In the genomic region with DNA sequence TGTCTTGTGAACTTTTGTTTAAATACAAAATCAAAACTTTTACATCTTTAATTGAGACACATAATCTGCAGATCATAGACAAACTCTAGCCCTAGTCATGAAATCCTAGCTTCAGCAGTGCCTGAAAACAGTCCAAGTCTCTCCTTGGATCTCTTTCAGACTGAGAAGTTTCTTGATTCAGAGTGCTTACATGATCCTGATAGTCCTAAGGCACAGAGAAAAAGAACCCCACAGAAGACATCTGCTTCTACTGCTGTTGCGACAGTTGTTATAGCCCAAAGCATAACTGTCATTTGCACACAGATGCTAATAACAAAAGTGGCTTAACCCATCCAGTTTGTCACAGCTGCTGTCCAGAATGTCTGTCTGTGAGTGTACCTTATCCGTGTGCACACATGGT, we compare ENCODE assay signal across 19 mouse cellular contexts. TPM values are rescaled to one million over a fixed set of nuclear protein-coding genes. Genes with fewer than 3 reads are reported as not detected.
DNase-seq lines count a peak whose midpoint lies in the region; ATAC-seq and TF ChIP-seq lines count a peak whose summit lies in the region.
"Had no signal": no experiment of that assay in that cellular context is flagged by ENCODE, and none has a peak within 500 bp of the region (broad histone marks: within the 10 kb centered on the region; RNA-seq: fewer than 3 reads in every experiment).

No protein-coding gene starts in this region.

- no peaks in the 10 kb centered on the region for H3K27me3 ChIP-seq in embryonic facial prominence, embryonic 13.5 days
- H3K27me3 ChIP-seq in embryonic facial prominence, embryonic 10.5 days (replicated peaks; ENCODE audit: low read depth, poor library complexity, severe bottlenecking), result no peaks in the 10 kb centered on the region
- no peaks in the 10 kb centered on the region for H3K27me3 ChIP-seq in limb, embryonic 14.5 days (ENCODE audit: control insufficient read depth, insufficient read depth, low read length)
- no peaks in the 10 kb centered on the region for H3K27me3 ChIP-seq in limb, embryonic 10.5 days (ENCODE audit: low read depth, poor library complexity, severe bottlenecking)
- no peaks in the 10 kb centered on the region for H3K27me3 ChIP-seq in stomach, embryonic 14.5 days (ENCODE audit: control insufficient read depth, insufficient read depth, low read length)

- H3K36me3 ChIP-seq in embryonic facial prominence, embryonic 13.5 days, result no peaks in the 10 kb centered on the region
- H3K36me3 ChIP-seq in embryonic facial prominence, embryonic 10.5 days (replicated peaks), result no peaks in the 10 kb centered on the region
- no peaks in the 10 kb centered on the region for H3K36me3 ChIP-seq in limb, embryonic 14.5 days (ENCODE audit: control insufficient read depth, insufficient read depth, low read length)
- no peaks in the 10 kb centered on the region for H3K36me3 ChIP-seq in limb, embryonic 10.5 days
- H3K36me3 ChIP-seq in stomach, embryonic 14.5 days (ENCODE audit: control insufficient read depth, insufficient read depth, low read length), result no peaks in the 10 kb centered on the region

- TF ChIP-seq POLR2A in limb, embryonic 14.5 days (IDR thresholded peaks at IDR 0.05; ENCODE audit: borderline replicate concordance, extremely low read depth, insufficient read depth, insufficient read length), result no peak

- H3K4me2 ChIP-seq in embryonic facial prominence, embryonic 13.5 days, result no peak overlapping the region
- no peak overlapping the region for H3K4me2 ChIP-seq in limb, embryonic 14.5 days (replicated peaks; ENCODE audit: low read depth, low read length, severe bottlenecking)
- no peak overlapping the region for H3K4me2 ChIP-seq in stomach, embryonic 14.5 days (replicated peaks; ENCODE audit: low read depth, low read length)

- peaks cover 13% of the 10 kb centered on the region for H3K4me1 ChIP-seq in embryonic facial prominence, embryonic 13.5 days
- H3K4me1 ChIP-seq in embryonic facial prominence, embryonic 10.5 days, result peaks cover 35% of the 10 kb centered on the region
- H3K4me1 ChIP-seq in limb, embryonic 14.5 days (ENCODE audit: control insufficient read depth, insufficient read depth, low read length), result 0 out of 2 replicates have a peak, but pooled peaks cover 2% of the 10 kb centered on the region
- H3K4me1 ChIP-seq in limb, embryonic 10.5 days, result peaks cover 9% of the 10 kb centered on the region; the same call in 1 of the 2 replicates
- H3K4me1 ChIP-seq in stomach, embryonic 14.5 days (ENCODE audit: control insufficient read depth, insufficient read depth, low read length), result no peaks in the 10 kb centered on the region

- no peak overlapping the region for H3K4me3 ChIP-seq in embryonic facial prominence, embryonic 13.5 days
- H3K4me3 ChIP-seq in embryonic facial prominence, embryonic 10.5 days, result no peak overlapping the region
- H3K4me3 ChIP-seq in limb, embryonic 14.5 days (replicated peaks; ENCODE audit: low read length), result no peak overlapping the region
- H3K4me3 ChIP-seq in limb, embryonic 10.5 days, result no peak overlapping the region
- H3K4me3 ChIP-seq in stomach, embryonic 14.5 days (ENCODE audit: low read depth, low read length), result no peak overlapping the region
- H3K4me3 ChIP-seq: hindbrain, embryonic 10.5 days; midbrain, embryonic 10.5 days had no signal

- 61% methylated on average over 2 of the region's 2 CpGs for WGBS in embryonic facial prominence, embryonic 13.5 days
- 85% methylated on average over 2 of the region's 2 CpGs for WGBS in embryonic facial prominence, embryonic 10.5 days
- WGBS in limb, embryonic 14.5 days, result 75% methylated on average over 2 of the region's 2 CpGs
- 88% methylated on average over 2 of the region's 2 CpGs for WGBS in limb, embryonic 10.5 days
- WGBS in stomach, embryonic 14.5 days, result 52% methylated on average over 2 of the region's 2 CpGs

- DNase-seq in embryonic facial prominence, embryonic 10.5 days (ENCODE audit: low spot score), result no peak
- peak; percentile 88 for DNase-seq in heart, adult 11 months
- DNase-seq in heart, postnatal 25 days (ENCODE audit: low spot score), result no peak
- peak; percentile 11 for DNase-seq in limb, embryonic 14.5 days (ENCODE audit: low spot score)
- no peak for DNase-seq in limb, embryonic 10.5 days (ENCODE audit: low spot score)
- DNase-seq: cerebellum, postnatal 14 days; gastrocnemius, postnatal 25 days; kidney, adult 8-10 months; kidney, postnatal 36 days; lung, adult 18-20 months; lung, postnatal 36 days had no signal

- H3K9me3 ChIP-seq in embryonic facial prominence, embryonic 13.5 days, result no peaks in the 10 kb centered on the region
- no peaks in the 10 kb centered on the region for H3K9me3 ChIP-seq in embryonic facial prominence, embryonic 10.5 days
- H3K9me3 ChIP-seq in limb, embryonic 14.5 days (ENCODE audit: control insufficient read depth, low read length), result no peaks in the 10 kb centered on the region
- no peaks in the 10 kb centered on the region for H3K9me3 ChIP-seq in limb, embryonic 10.5 days (replicated peaks)
- H3K9me3 ChIP-seq in stomach, embryonic 14.5 days (ENCODE audit: control insufficient read depth, low read depth, low read length), result no peaks in the 10 kb centered on the region
- H3K9me3 ChIP-seq: hindbrain, embryonic 10.5 days; midbrain, embryonic 10.5 days had no signal

- ATAC-seq in embryonic facial prominence, embryonic 13.5 days (ENCODE audit: insufficient number of reproducible peaks, insufficient read depth, low FRiP score, low TSS enrichment, low read depth), result no peak
- no peak for ATAC-seq in limb, embryonic 14.5 days (ENCODE audit: low FRiP score, low read depth)
- ATAC-seq in stomach, embryonic 14.5 days (ENCODE audit: insufficient number of reproducible peaks, insufficient read depth, low FRiP score, low read depth), result no peak
- ATAC-seq in megakaryocyte-erythroid progenitor cell, adult 5-6 weeks (replicated peaks; ENCODE audit: low FRiP score, low TSS enrichment, poor library complexity, severe bottlenecking), result no peak

- H3K9ac ChIP-seq in embryonic facial prominence, embryonic 13.5 days, result no peak overlapping the region
- no peak overlapping the region for H3K9ac ChIP-seq in limb, embryonic 14.5 days (ENCODE audit: low read depth, low read length, severe bottlenecking)
- H3K9ac ChIP-seq in stomach, embryonic 14.5 days (replicated peaks; ENCODE audit: low read depth, low read length), result no peak overlapping the region

- H3K27ac ChIP-seq in embryonic facial prominence, embryonic 13.5 days, result 0 out of 2 replicates have a peak overlapping the region, but pooled peaks have one; percentile 11
- H3K27ac ChIP-seq in embryonic facial prominence, embryonic 10.5 days (replicated peaks), result no peak overlapping the region
- H3K27ac ChIP-seq in limb, embryonic 14.5 days (replicated peaks; ENCODE audit: low read depth, low read length), result no peak overlapping the region
- no peak overlapping the region for H3K27ac ChIP-seq in limb, embryonic 10.5 days
- H3K27ac ChIP-seq in stomach, embryonic 14.5 days (ENCODE audit: low read length), result peak overlapping the region; percentile 10; the same call in 1 of the 2 replicates
- H3K27ac ChIP-seq: hindbrain, embryonic 10.5 days had no signal

- intact Hi-C loops in heart, postnatal 25 days (cut with DNase I), result no loop called here

RNA-seq across cellular contexts. Expression of gene Tigit, which starts 38.7 kb away (rescaled TPM):
- not detected in 2 replicates for polyA plus RNA-seq in embryonic facial prominence, embryonic 13.5 days (2015; fragmentation: Nextera tagmentation; extraction: Ambion mirVana)
- not detected in 2 replicates for polyA plus RNA-seq in embryonic facial prominence, embryonic 10.5 days (2016; fragmentation: Nextera tagmentation; extraction: Ambion mirVana)
- total RNA-seq in heart, postnatal 25 days (2021), result not detected
- polyA plus RNA-seq in limb, embryonic 14.5 days (2012; rRNA removed), result not detected in 2 replicates
- not detected in 2 replicates for polyA plus RNA-seq in limb, embryonic 14.5 days (2014; fragmentation: Nextera tagmentation; extraction: Ambion mirVana)
- polyA plus RNA-seq in limb, embryonic 10.5 days (2016; fragmentation: Nextera tagmentation; extraction: Ambion mirVana), result not detected in 2 replicates
- not detected in 2 replicates for polyA plus RNA-seq in stomach, embryonic 14.5 days (2014; fragmentation: Nextera tagmentation; extraction: Ambion mirVana)
- not detected in 2 replicates for total RNA-seq in megakaryocyte-erythroid progenitor cell, adult 5-6 weeks (2014; fragmentation: Nextera tagmentation)
- total RNA-seq in megakaryocyte-erythroid progenitor cell, adult 5-6 weeks (2017), result not detected in 2 replicates
- total RNA-seq: gastrocnemius, postnatal 25 days; layer of hippocampus, postnatal 14 days; left cerebral cortex, postnatal 14 days; liver, adult 2 months had no signal
- polyA plus RNA-seq: hindbrain, embryonic 10.5 days; midbrain, embryonic 10.5 days had no signal

Comparison
In these comparisons a context has a peak if more than half of its experiments do, and no peak if none do; other contexts are left out.
1. H3K27ac ChIP-seq: peak in embryonic facial prominence, embryonic 13.5 days (single experiment) and stomach, embryonic 14.5 days (single experiment); none in embryonic facial prominence, embryonic 10.5 days (single experiment), limb, embryonic 14.5 days (single experiment) and limb, embryonic 10.5 days (single experiment).
2. DNase-seq: peak in heart, adult 11 months (single experiment) and limb, embryonic 14.5 days (single experiment); none in embryonic facial prominence, embryonic 10.5 days (single experiment), heart, postnatal 25 days (single experiment) and limb, embryonic 10.5 days (single experiment).